Mouse (Mus musculus): ENCODE measurements around the gene Samd4. TPM values are rescaled to one million over a fixed set of nuclear protein-coding genes. Genes with fewer than 3 reads are reported as not detected.

Gene Samd4
- polyA plus RNA-seq, 1 experiment, result 0.02 TPM

GRCm38 (mm10) chr14:47086743-47087142, 204.1 kb downstream of the Samd4 start:
- Histone ChIP-seq H3K36me3 (replicated peaks; ENCODE audit: low read length) (no peaks in the 10 kb centered on the region), H3K27me3 (replicated peaks) (peaks cover 43% of the 10 kb centered on the region), H3K4me1 (peaks cover 22% of the 10 kb centered on the region), H3K4me3 (replicated peaks) (peak overlapping the region; percentile 85), H3K9me3 (no peaks in the 10 kb centered on the region)
- TF ChIP-seq FLI1 (IDR thresholded peaks at IDR 0.05; ENCODE audit: low read length), result no peak
- TF ChIP-seq GATA1 (IDR thresholded peaks at IDR 0.05; ENCODE audit: borderline replicate concordance, low read length), result no peak

DNA sequence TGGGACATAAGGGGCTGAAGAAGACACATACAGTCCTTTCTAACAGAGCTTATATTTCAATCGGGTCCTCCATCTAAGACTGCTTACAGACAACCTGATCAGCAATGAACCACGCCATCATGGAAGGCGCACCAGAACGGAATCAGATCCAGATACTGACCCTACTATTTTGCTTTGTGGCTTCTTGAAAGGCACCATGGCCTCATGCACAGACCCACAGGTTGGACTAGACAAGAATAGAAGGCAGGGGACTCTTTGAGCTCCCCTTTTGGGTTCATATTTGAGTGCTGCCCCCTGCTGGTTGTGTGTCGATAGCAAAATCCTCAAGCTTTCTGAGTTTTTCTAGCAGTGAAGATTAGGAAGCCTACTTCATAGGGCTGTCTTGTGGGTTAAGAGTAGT, 204.5 kb downstream of the Samd4 start:
- Histone ChIP-seq H3K9me3 (no peaks in the 10 kb centered on the region), H3K4me1 (peaks cover 22% of the 10 kb centered on the region)

GRCm38 (mm10) chr14:47087669-47088250, 205.1 kb downstream of the Samd4 start:
- Histone ChIP-seq H3K9me3 (no peaks in the 10 kb centered on the region), H3K27me3 (replicated peaks) (peaks cover 48% of the 10 kb centered on the region), H3K4me3 (replicated peaks) (no peak overlapping the region), H3K4me1 (peaks cover 22% of the 10 kb centered on the region), H3K36me3 (replicated peaks; ENCODE audit: low read length) (no peaks in the 10 kb centered on the region)
- TF ChIP-seq GATA1 (IDR thresholded peaks at IDR 0.05; ENCODE audit: borderline replicate concordance, low read length) (no peak), FLI1 (IDR thresholded peaks at IDR 0.05; ENCODE audit: low read length) (no peak)

More for the DNA sequence above, 204.5 kb downstream of the Samd4 start:
- no peaks in the 10 kb centered on the region for H3K36me3 ChIP-seq (replicated peaks; ENCODE audit: low read length)
- TF ChIP-seq GATA1 (IDR thresholded peaks at IDR 0.05; ENCODE audit: borderline replicate concordance, low read length), result no peak
- TF ChIP-seq FLI1 (IDR thresholded peaks at IDR 0.05; ENCODE audit: low read length), result no peak
- H3K4me3 ChIP-seq (replicated peaks), result peak overlapping the region; percentile 85
- H3K27me3 ChIP-seq (replicated peaks), result peaks cover 45% of the 10 kb centered on the region

GRCm38 (mm10) chr14:47088339-47088738, 205.7 kb downstream of the Samd4 start:
- H3K27me3 ChIP-seq (replicated peaks), result peaks cover 48% of the 10 kb centered on the region
- no peak overlapping the region for H3K4me3 ChIP-seq (replicated peaks)
- H3K9me3 ChIP-seq, result no peaks in the 10 kb centered on the region
- TF ChIP-seq FLI1 (IDR thresholded peaks at IDR 0.05; ENCODE audit: low read length) (no peak), GATA1 (IDR thresholded peaks at IDR 0.05; ENCODE audit: borderline replicate concordance, low read length) (no peak)
- H3K36me3 ChIP-seq (replicated peaks; ENCODE audit: low read length), result no peaks in the 10 kb centered on the region
- peaks cover 22% of the 10 kb centered on the region for H3K4me1 ChIP-seq

- Histone ChIP-seq H3K9me3 (no peaks in the 10 kb centered on the region), H3K36me3 (replicated peaks; ENCODE audit: low read length) (no peaks in the 10 kb centered on the region), H3K4me1 (peaks cover 22% of the 10 kb centered on the region), H3K27me3 (replicated peaks) (peaks cover 46% of the 10 kb centered on the region), H3K4me3 (replicated peaks) (no peak overlapping the region)
- no peak for TF ChIP-seq GATA1 (IDR thresholded peaks at IDR 0.05; ENCODE audit: borderline replicate concordance, low read length)
- TF ChIP-seq FLI1 (IDR thresholded peaks at IDR 0.05; ENCODE audit: low read length), result no peak
These were observed 206.5 kb downstream of the Samd4 start for GRCm38 (mm10) chr14:47089153-47089552.

- Histone ChIP-seq H3K4me3 (replicated peaks) (no peak overlapping the region), H3K27me3 (replicated peaks) (peaks cover 48% of the 10 kb centered on the region), H3K9me3 (no peaks in the 10 kb centered on the region), H3K36me3 (replicated peaks; ENCODE audit: low read length) (no peaks in the 10 kb centered on the region), H3K4me1 (peaks cover 24% of the 10 kb centered on the region)
- TF ChIP-seq GATA1 (IDR thresholded peaks at IDR 0.05; ENCODE audit: borderline replicate concordance, low read length) (no peak), FLI1 (IDR thresholded peaks at IDR 0.05; ENCODE audit: low read length) (no peak)
These were observed 209.3 kb downstream of the Samd4 start for GRCm38 (mm10) chr14:47091908-47092307.

GRCm38 (mm10) chr14:47093355-47093792, 210.7 kb downstream of the Samd4 start:
- H3K4me1 ChIP-seq, result peaks cover 12% of the 10 kb centered on the region
- no peaks in the 10 kb centered on the region for H3K9me3 ChIP-seq
- no peak overlapping the region for H3K4me3 ChIP-seq (replicated peaks)
- peaks cover 44% of the 10 kb centered on the region for H3K27me3 ChIP-seq (replicated peaks)
- no peaks in the 10 kb centered on the region for H3K36me3 ChIP-seq (replicated peaks; ENCODE audit: low read length)
- TF ChIP-seq FLI1 (IDR thresholded peaks at IDR 0.05; ENCODE audit: low read length) (no peak), GATA1 (IDR thresholded peaks at IDR 0.05; ENCODE audit: borderline replicate concordance, low read length) (no peak)

DNA sequence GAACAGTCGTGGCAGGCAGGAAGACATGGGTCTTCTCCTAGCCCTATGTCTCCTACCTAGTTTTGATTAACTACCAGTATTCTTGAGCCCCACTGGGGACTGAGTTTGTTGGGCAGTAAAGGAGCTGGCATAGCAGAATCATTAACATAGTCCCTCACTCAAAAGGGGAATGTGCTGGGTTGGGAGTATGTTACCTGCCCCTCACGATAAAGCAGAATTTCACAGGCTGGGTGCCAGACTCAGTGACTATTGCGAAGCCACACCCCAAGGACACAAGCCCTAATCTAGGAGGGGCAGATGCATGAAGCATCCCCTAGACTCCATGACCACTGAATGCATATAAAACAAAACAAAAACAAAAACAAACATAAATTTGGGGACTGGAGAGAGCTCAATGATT, 212.4 kb downstream of the Samd4 start:
- no peak overlapping the region for H3K4me3 ChIP-seq (replicated peaks)
- H3K27me3 ChIP-seq (replicated peaks), result peaks cover 45% of the 10 kb centered on the region
- no peaks in the 10 kb centered on the region for H3K9me3 ChIP-seq
- TF ChIP-seq FLI1 (IDR thresholded peaks at IDR 0.05; ENCODE audit: low read length) (no peak), GATA1 (IDR thresholded peaks at IDR 0.05; ENCODE audit: borderline replicate concordance, low read length) (no peak)
- no peaks in the 10 kb centered on the region for H3K36me3 ChIP-seq (replicated peaks; ENCODE audit: low read length)
- H3K4me1 ChIP-seq, result peaks cover 10% of the 10 kb centered on the region

DNA sequence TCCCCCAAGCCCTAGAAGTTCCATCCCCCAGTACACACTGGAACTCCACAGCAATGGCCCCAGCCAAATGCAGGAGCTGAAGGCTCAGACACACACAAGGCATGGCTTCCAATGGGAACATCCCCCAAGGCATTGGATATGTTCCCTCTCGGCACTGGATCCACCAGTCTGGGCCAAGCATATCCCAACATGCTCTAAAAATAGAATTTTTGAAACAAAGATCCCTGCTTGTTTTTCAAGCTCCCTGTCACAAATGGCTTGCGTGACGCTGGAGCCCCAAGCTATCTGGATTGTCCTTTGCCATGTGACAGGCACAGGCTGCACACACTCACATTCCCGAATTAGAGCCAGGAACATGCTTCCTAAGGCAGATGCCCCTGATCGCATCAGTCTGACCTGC, 213.7 kb downstream of the Samd4 start:
- Histone ChIP-seq H3K27me3 (replicated peaks) (peaks cover 41% of the 10 kb centered on the region), H3K36me3 (replicated peaks; ENCODE audit: low read length) (no peaks in the 10 kb centered on the region), H3K4me1 (peaks cover 8% of the 10 kb centered on the region), H3K9me3 (no peaks in the 10 kb centered on the region), H3K4me3 (replicated peaks) (no peak overlapping the region)
- no peak for TF ChIP-seq FLI1 (IDR thresholded peaks at IDR 0.05; ENCODE audit: low read length)

DNA sequence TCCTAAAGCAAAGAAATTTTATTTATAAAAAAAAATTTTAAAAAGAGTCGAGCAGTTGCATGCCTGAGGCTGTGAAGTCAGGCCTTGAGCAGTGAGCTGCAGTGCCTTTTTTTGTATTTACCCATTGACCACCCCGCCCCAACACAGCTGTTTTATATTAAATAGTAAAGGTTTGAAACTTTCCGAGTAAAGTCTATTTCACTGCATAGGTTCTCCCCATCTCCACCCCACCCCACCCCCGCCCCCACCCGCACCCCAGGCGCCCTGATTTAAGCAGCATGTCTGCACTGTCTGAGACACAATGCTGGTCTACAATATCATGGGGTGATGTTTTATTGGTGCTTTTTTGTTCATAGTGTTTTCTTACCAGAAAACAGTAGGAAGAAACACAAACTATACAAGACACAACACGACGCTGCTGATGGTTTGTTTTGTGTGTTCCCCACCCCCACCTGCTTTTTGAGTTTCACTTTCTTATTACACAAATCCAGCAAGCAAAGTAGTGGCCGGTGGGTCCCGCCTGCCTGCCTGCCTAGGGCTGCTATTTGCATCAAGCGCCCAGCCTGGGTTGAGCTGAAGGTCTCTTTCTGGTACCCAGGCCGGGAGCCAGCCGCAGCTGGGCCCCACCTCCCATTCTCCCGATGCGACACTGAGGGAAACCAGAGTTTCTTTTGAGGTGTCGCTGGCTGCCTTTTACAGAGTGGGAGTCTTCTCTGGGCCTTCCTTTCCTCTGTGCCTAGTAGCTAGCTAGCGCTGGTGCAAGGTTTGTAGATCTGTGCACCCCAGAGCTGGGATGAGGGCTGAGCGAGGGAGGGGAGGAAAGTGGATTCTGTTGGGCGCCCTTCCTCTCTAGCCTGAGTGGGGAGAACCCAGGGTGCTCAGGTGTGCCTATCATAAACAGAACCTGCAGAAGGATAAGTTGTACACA, 221.9 kb downstream of the Samd4 start:
- H3K4me3 ChIP-seq (replicated peaks), result peak overlapping the region; percentile 82
- H3K4me1 ChIP-seq, result peaks cover 22% of the 10 kb centered on the region
- no peaks in the 10 kb centered on the region for H3K9me3 ChIP-seq
- peaks cover 27% of the 10 kb centered on the region for H3K27me3 ChIP-seq (replicated peaks)
- no peaks in the 10 kb centered on the region for H3K36me3 ChIP-seq (replicated peaks; ENCODE audit: low read length)
- no peak for TF ChIP-seq FLI1 (IDR thresholded peaks at IDR 0.05; ENCODE audit: low read length)

All from megakaryocyte, embryonic 14.5 days (primary cell).